Mouse (Mus musculus) myocyte (in vitro differentiated cells): ENCODE results near the gene Psmf1.

Source experiments
- CEBPB ChIP-seq: IDR thresholded peaks from 2 replicates; pipeline ENCODE4 v1.6.1; 2011; ENCODE audit warnings: mild to moderate bottlenecking, moderate library complexity; ENCODE audit not compliant: poor library complexity, insufficient read depth, severe bottlenecking
- MAX ChIP-seq: IDR thresholded peaks from one replicate; pipeline ENCODE4 v1.6.1; 2011; ENCODE audit warnings: low read depth, mild to moderate bottlenecking, control low read depth
- POLR2A ChIP-seq: IDR thresholded peaks from one replicate; pipeline ENCODE4 v1.6.1; 2011; ENCODE audit warnings: low read depth, mild to moderate bottlenecking, control low read depth, moderate library complexity; ENCODE audit not compliant: insufficient read length
- SRF ChIP-seq: IDR thresholded peaks from one replicate; pipeline ENCODE4 v1.6.1; 2011; ENCODE audit warnings: low read depth; ENCODE audit not compliant: control insufficient read depth, insufficient read length
- TCF12 ChIP-seq: IDR thresholded peaks from one replicate; pipeline ENCODE4 v1.6.1; 2011; ENCODE audit warnings: mild to moderate bottlenecking, control low read depth; ENCODE audit not compliant: poor library complexity, insufficient read depth, severe bottlenecking

GRCm38 (mm10) chr2:151739505-151739904 is 4.5 kb downstream of the Psmf1 start:
- TF ChIP-seq POLR2A: no peak
- no peak for TF ChIP-seq CEBPB
- TF ChIP-seq SRF: no peak
- TF ChIP-seq MAX: no peak
- no peak for TF ChIP-seq TCF12
